Mouse (Mus musculus) spleen, postnatal 36 days (tissue): Measurements from ENCODE around the gene Brca1.
A peak's percentile ranks its signal among the peaks of the same experiment; 100 is the strongest.
"Not testable (repeated sequence)": the region's sequence is repeated elsewhere in the genome, so short reads cannot be mapped to it uniquely, and the experiment has no call there.

Experiments used
- DNase-seq, 2 experiments: peaks; one replicate each; pipeline ENCODE4 v3.0.0; 2022; ENCODE audit warnings: low spot score in 2 of 2, mixed read lengths in 1 of 2

Gene Brca1

DNA sequence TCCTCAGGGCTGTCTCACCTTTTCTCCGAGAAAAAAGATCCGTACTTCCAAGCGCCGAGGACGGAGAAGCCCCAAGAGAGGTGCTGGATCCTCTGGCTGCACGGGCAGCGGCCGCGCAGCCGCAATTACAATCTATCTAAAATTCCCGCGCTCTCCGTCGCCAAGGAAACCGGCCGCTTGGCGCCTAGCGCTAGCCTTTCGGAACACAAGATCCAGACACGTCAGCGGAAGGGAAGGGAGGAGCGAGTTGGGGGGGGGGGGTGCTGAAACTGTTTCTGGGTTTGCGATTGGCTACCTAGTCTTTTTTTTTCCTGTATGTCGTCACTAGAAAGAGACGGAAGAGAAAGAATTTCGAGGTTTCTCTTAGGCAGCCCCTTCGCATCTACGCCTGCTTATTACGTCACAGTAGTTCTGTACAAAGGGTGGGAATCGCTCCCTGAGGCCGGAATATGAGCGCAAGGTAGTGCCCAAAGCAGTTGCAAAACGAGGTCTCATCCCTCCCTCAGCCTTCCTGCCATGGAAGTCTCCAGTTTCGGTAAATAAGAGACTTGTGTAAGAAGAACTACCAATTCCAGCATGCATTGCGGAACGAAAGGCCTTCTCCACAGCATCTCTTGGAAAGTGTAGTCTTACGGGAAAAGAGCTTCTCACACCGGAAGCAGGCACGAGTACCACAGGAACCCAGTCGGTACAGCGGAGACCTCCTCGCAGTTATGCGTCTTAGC is at the start of gene Brca1, which contains the start of gene Nbr1:
Gene Brca1, minus strand, starts transcription at position 205 of the 725 bp plus-strand sequence.
Gene Nbr1, plus strand, starts transcription at position 399 of the 725 bp plus-strand sequence.
- peak; percentile 85 to 91 for DNase-seq

DNA sequence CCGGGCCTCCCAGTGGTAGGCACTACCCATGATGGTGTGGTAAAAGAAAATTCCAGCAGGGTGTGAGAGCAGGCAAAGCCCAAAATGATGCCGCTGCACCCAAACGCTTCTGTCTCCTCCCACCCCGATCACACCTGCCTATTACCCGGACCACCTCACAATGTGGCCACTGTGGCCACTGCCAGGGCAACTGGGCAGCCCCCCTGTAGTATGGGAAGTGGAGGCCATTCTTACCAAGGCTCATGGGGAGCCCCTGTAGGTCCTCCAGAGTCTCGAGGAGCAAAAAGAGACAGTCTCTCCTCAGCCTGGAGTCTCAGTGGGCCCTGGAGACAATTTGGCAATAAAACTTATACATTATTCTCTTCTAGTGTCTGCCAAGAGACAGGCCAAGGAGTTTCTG is 47.4 kb upstream of the Brca1 start, which contains the start of gene Gm11634:
Gene Gm11634, minus strand, starts transcription at position 101 of the 400 bp plus-strand sequence.
- DNase-seq, result no peak

DNA sequence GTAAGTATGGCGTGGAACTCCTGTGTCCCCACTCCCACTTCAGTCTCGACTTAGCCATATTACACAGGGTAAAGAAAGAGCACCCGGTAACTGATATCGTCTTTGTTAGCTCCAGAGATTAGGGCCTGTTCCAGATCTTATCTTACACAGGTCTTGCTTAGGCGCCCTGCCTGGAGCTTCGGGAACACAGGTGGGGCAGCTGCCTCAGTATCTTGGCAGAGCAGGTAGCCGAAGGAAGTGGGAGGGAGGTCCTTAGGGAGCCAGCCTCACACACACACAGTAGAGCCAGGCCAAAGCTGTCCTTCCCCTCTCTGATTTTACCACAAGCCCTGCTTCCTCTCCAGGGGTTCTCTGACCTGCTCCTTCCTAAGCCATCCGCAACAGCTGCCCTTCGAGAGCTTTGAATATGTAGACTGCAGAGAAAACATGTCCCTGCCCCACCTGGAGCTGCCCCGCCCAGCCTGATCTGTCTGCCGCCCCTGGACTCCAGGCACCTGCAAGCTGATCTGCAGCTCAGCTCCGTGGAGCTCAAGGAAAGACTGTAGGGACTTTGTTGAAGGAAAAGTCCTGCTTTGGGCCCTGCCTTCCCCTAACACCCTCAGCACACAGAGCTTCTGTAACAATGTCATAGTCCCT is 38.4 kb upstream of the Brca1 start:
- no peak for DNase-seq

DNA sequence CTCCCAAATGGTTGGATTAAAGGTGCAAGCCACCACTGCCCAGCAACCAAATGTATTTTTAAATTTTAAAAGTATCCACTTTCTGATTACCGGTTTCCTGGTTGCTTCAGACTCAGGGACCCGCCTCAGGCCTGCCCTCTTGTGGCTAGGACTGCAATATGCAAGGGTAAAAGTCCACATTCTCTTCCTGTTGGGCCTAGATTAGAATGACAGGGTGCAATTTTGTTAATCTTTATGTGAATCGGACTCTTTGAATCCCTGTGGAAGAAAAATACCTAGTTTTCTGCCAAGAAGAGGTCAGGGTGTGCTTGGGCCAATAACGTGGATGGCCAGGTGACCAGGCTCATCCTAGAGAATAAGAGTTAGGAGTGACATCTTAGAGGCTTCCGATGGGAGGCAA is 37.7 kb upstream of the Brca1 start:
- DNase-seq, result peak; percentile 45 to 56

- DNase-seq, result no peak
These were observed 37.1 kb upstream of the Brca1 start for GRCm38 (mm10) chr11:101588868-101589267.

GRCm38 (mm10) chr11:101587676-101588075 is 35.9 kb upstream of the Brca1 start:
- no peak for DNase-seq

DNA sequence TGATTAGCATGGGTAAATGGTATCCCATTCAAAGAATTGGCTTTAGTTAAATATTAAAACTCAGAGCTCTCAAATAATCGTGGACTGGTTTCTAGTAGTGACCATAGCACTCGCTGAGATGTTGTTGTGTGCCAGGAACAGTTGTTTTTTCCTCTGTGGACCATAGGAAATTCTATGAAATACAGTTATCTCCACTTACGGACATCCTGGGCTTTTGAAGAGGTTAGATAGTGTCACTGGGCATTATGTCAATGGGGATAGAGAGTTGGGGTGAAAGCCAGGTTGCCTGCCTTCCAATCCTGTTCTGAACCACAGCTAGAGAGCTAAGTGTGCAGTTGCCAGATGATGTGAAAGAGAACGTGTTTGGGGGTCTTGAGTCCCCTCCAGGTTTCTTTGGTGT is 34.0 kb upstream of the Brca1 start:
- DNase-seq, result no peak

GRCm38 (mm10) chr11:101585031-101585430 is 33.3 kb upstream of the Brca1 start:
- not testable (repeated sequence) for DNase-seq

DNA sequence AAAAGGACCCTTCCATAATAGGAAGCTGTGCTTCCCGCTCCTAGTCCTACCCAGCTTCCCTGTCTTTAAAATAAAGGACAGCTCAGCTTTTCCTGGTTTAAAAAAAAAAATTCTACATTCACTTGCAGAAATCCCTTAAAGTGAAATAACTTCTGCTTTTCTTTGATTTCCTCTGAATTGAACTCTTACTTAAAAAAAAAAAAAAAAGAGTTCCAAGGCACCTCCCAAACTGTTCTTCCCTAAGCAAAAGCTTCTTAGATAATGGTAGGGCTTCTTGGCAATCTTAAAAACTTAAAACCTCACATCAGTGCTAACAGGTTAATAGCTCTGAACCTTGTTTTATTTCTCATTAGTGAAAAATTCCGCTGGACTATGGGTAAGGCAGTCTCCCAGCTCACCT is 31.4 kb upstream of the Brca1 start:
- no peak for DNase-seq

GRCm38 (mm10) chr11:101582054-101583035 is 30.6 kb upstream of the Brca1 start, which contains the start of gene Tmem106a:
Tmem106a (plus strand) TSS chr11:101582242.
- peak; percentile 44 to 60 for DNase-seq

- DNase-seq, result no peak
These were observed 29.5 kb upstream of the Brca1 start for GRCm38 (mm10) chr11:101581081-101581764.

- DNase-seq, result no peak
These were observed 24.4 kb upstream of the Brca1 start for GRCm38 (mm10) chr11:101576116-101576515.

- DNase-seq, result no peak
These were observed 16.7 kb upstream of the Brca1 start for GRCm38 (mm10) chr11:101568421-101568820.

- DNase-seq, result peak; percentile 46 to 67
These were observed 10.6 kb upstream of the Brca1 start for GRCm38 (mm10) chr11:101562391-101562790.

DNA sequence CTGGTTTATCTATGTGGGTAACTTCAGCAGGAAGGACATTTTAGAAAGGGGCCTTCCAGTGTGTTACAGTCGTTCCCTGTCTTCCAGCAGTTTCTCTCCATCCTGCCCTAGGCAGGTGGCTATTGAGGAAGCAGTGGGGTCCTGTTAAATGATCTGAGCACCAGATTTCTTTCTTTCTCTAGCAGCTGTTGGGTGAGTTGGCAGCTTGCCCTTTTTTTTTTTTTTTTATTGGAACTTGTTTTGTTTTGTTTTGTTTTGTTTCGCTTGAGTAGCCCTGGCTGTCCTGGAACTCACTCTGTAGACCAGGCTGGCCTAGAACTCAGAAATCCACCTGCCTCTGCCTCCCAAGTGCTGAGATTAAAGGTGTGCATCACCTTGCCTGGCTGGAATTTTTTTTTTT is 5.2 kb upstream of the Brca1 start:
- DNase-seq, result no peak

DNA sequence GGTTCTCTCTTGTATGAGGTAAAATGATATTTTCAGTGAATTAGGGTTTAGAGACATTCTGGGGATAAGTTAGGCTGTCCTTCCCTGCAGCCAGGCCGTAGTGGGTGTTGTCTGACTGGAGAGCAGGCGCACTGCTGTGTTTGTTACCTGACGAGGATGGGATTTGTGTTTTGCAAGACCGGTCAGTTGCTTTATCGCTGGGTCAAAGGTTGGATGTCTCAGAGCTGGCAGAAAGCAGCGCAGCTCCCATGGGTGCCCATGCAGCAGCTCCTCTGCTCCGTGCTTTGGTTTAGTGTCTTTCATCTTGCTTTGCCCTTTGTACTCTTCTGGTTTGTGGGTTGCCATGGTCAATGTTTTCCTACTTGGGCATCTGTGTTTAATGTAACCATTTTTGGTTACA is 4.8 kb upstream of the Brca1 start:
- DNase-seq, result no peak

DNA sequence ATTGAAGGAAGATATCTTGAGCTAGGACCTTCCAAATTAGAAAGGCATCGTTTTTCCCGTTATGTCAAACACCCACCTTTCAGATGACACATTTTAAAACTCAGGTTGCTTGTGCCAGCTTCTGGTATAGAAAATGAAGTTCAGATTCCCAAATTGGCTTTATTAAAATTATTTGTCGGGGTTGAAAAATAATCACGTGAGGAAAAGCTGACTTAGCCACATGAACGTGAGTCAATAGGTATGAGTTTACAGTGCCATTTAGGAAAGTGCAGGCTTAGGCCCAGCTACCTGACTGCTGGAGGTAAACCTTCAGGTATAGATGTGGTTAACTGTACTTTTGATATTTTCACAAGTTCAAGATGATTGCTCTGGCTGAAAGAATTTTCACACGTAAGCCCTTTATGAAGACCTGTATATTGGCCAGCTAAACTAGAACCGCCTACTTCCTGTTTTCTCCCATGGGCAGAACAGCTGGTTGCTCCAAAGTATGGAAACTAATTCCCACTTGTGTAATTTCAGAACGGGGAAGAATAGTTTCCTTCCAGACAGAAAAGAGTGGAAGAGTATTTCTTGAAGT is 1.7 kb upstream of the Brca1 start:
- DNase-seq, result no peak

- peak; percentile 99 for DNase-seq
These were observed 933 bp upstream of the Brca1 start for GRCm38 (mm10) chr11:101552476-101553300.

GRCm38 (mm10) chr11:101548526-101548925 is 3.2 kb downstream of the Brca1 start:
- DNase-seq, result no peak

DNA sequence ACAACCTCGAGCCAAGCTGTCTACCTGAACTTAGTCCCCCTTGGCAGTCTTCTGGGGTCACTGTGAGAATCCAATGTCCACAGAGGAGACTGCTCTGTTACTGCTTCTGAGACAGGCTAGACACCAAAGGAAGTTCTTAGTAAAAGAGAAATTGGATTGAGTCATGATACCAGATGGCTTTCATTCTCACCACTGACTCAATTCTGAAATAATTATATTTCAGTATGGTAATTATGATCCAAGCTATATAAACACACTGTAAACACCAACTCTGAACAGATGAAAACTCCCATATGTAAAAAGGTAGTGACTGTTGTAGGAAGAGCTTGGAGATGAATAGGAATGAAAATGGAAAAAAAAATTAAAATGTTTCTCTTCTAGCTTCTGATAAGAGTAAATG is 7.6 kb downstream of the Brca1 start:
- DNase-seq, result no peak
